Mouse (Mus musculus): ENCODE data around the gene Gpr19. TPM values are rescaled to one million over a fixed set of nuclear protein-coding genes. Genes with fewer than 3 reads are reported as not detected.

Gene Gpr19
- polyA plus RNA-seq, 1 experiment, result 6.6 TPM

- no peak overlapping the region for H3K4me3 ChIP-seq (ENCODE audit: insufficient read depth, low read length)
- H3K27ac ChIP-seq (ENCODE audit: insufficient read depth, low read depth, low read length), result no peak overlapping the region
- TF ChIP-seq POLR2A (IDR thresholded peaks at IDR 0.05; ENCODE audit: borderline replicate concordance, low read depth, low read length), result no peak
- TF ChIP-seq CTCF (IDR thresholded peaks at IDR 0.05; ENCODE audit: low read depth, low read length), result no peak
- H3K4me1 ChIP-seq (ENCODE audit: control insufficient read depth, insufficient read depth, low read length), result peaks cover 20% of the 10 kb centered on the region
Measured at GRCm38 (mm10) chr6:134931146-134931545, 32.8 kb upstream of the Gpr19 start.

GRCm38 (mm10) chr6:134930383-134930782, 32.0 kb upstream of the Gpr19 start:
- Histone ChIP-seq H3K4me1 (ENCODE audit: control insufficient read depth, insufficient read depth, low read length) (peaks cover 20% of the 10 kb centered on the region), H3K4me3 (ENCODE audit: insufficient read depth, low read length) (peak overlapping the region; percentile 53; the same call in 1 of the 2 replicates), H3K27ac (ENCODE audit: insufficient read depth, low read depth, low read length) (no peak overlapping the region)
- TF ChIP-seq CTCF (IDR thresholded peaks at IDR 0.05; ENCODE audit: low read depth, low read length), result no peak
- TF ChIP-seq POLR2A (IDR thresholded peaks at IDR 0.05; ENCODE audit: borderline replicate concordance, low read depth, low read length), result no peak

DNA sequence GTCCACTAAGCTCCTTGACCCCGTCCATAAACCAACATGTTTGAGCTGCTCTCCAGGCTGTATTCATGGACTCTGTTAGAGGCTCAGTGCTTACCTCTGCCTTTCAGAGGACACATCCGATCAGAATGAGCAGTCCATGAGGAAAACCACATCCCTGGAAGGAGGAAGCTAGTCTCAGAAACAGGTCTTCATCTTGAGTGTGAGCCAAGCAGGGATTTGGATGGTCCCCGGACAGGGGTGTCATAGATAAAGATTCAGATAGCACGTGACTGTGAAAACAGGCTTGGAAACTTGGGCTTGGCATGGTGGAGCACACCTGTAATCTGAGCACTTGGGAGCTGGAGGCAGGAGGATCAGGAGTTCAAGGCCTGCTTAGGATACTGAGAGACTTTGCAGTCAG, 31.5 kb upstream of the Gpr19 start:
- TF ChIP-seq POLR2A (IDR thresholded peaks at IDR 0.05; ENCODE audit: borderline replicate concordance, low read depth, low read length) (no peak), CTCF (IDR thresholded peaks at IDR 0.05; ENCODE audit: low read depth, low read length) (no peak)
- Histone ChIP-seq H3K4me1 (ENCODE audit: control insufficient read depth, insufficient read depth, low read length) (peaks cover 20% of the 10 kb centered on the region), H3K27ac (ENCODE audit: insufficient read depth, low read depth, low read length) (0 out of 2 replicates have a peak overlapping the region, but pooled peaks have one; percentile 22), H3K4me3 (ENCODE audit: insufficient read depth, low read length) (peak overlapping the region; percentile 53)

DNA sequence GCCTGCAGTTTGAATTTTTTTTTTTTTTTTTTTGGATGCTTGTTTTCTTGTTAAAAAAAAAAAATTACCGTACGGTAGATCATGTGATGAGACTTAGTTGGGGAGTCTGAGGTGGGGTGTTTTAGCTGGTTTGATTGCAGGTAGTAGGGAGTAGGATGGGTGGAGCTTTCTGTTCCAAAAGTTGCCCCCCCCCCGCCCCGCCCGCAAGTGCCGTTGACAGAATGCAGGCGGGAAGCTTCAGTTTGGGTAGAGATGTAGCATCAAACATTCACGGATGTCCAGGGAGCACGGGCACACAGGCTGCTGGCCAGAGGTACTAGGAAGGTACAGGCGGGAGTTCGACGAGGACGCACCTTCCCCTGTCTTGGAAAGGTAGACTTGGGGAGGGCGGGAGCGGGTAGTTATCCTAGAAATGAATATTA, 30.5 kb upstream of the Gpr19 start:
- peak overlapping the region; percentile 35 for H3K27ac ChIP-seq (ENCODE audit: insufficient read depth, low read depth, low read length)
- TF ChIP-seq CTCF (IDR thresholded peaks at IDR 0.05; ENCODE audit: low read depth, low read length) (no peak), POLR2A (IDR thresholded peaks at IDR 0.05; ENCODE audit: borderline replicate concordance, low read depth, low read length) (no peak)
- H3K4me3 ChIP-seq (ENCODE audit: insufficient read depth, low read length), result peak overlapping the region; percentile 81
- H3K4me1 ChIP-seq (ENCODE audit: control insufficient read depth, insufficient read depth, low read length), result peaks cover 20% of the 10 kb centered on the region

DNA sequence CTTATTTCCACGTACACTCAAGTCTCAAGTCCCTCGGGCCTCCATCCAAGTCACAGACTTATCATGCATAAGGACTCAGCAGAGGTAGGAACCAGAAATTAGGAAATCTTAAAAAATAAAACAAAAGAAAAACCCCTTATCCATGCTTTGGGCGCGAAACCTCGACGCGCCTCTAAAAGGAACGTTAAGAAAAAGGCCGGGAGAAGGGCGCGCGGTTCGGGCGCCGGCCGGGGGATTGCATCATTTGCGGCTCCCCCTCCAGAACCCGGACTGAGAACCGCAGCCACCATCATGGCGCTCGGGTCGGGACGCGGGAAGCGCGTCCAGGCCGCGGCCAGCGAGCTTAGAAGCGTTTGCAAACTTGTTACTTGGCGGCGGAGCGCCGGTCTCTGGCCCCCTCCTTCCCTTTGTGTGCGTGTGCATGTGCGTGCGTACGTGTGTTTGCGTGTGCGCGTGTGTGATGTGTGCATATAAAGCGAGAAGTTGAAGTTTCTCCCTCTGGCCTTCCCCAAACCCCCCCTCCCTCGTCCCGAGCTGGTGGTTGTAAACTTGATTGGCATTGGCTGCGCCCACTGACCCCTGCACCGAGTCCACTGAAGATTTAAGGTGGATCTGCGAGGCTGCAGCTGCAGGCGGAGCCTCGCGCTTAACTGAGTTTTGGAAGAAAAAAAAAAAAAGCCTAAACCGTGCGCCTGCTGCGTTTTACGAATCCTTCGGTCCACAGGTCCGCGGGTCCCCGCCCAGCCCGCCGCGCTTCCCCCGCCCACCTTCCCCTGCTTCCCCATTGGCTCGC, 29.9 kb upstream of the Gpr19 start:
- peak overlapping the region; percentile 81 for H3K4me3 ChIP-seq (ENCODE audit: insufficient read depth, low read length)
- H3K27ac ChIP-seq (ENCODE audit: insufficient read depth, low read depth, low read length), result peak overlapping the region; percentile 95
- TF ChIP-seq POLR2A (IDR thresholded peaks at IDR 0.05; ENCODE audit: borderline replicate concordance, low read depth, low read length), result no peak
- TF ChIP-seq CTCF (IDR thresholded peaks at IDR 0.05; ENCODE audit: low read depth, low read length), result no peak
- H3K4me1 ChIP-seq (ENCODE audit: control insufficient read depth, insufficient read depth, low read length), result peaks cover 24% of the 10 kb centered on the region

- TF ChIP-seq POLR2A (IDR thresholded peaks at IDR 0.05; ENCODE audit: borderline replicate concordance, low read depth, low read length) (no peak), CTCF (IDR thresholded peaks at IDR 0.05; ENCODE audit: low read depth, low read length) (no peak)
- peak overlapping the region; percentile 95 for H3K27ac ChIP-seq (ENCODE audit: insufficient read depth, low read depth, low read length)
- H3K4me1 ChIP-seq (ENCODE audit: control insufficient read depth, insufficient read depth, low read length), result peaks cover 18% of the 10 kb centered on the region
- peak overlapping the region; percentile 81 for H3K4me3 ChIP-seq (ENCODE audit: insufficient read depth, low read length)
Measured at GRCm38 (mm10) chr6:134927595-134928095, 29.3 kb upstream of the Gpr19 start.

GRCm38 (mm10) chr6:134926803-134927594, 28.6 kb upstream of the Gpr19 start:
- TF ChIP-seq CTCF (IDR thresholded peaks at IDR 0.05; ENCODE audit: low read depth, low read length) (no peak), POLR2A (IDR thresholded peaks at IDR 0.05; ENCODE audit: borderline replicate concordance, low read depth, low read length) (no peak)
- Histone ChIP-seq H3K4me1 (ENCODE audit: control insufficient read depth, insufficient read depth, low read length) (peaks cover 15% of the 10 kb centered on the region), H3K27ac (ENCODE audit: insufficient read depth, low read depth, low read length) (peak overlapping the region; percentile 95), H3K4me3 (ENCODE audit: insufficient read depth, low read length) (peak overlapping the region; percentile 81)

GRCm38 (mm10) chr6:134926338-134926705, 27.9 kb upstream of the Gpr19 start:
- 0 out of 2 replicates have a peak overlapping the region, but pooled peaks have one; percentile 95 for H3K27ac ChIP-seq (ENCODE audit: insufficient read depth, low read depth, low read length)
- TF ChIP-seq POLR2A (IDR thresholded peaks at IDR 0.05; ENCODE audit: borderline replicate concordance, low read depth, low read length) (no peak), CTCF (IDR thresholded peaks at IDR 0.05; ENCODE audit: low read depth, low read length) (no peak)

DNA sequence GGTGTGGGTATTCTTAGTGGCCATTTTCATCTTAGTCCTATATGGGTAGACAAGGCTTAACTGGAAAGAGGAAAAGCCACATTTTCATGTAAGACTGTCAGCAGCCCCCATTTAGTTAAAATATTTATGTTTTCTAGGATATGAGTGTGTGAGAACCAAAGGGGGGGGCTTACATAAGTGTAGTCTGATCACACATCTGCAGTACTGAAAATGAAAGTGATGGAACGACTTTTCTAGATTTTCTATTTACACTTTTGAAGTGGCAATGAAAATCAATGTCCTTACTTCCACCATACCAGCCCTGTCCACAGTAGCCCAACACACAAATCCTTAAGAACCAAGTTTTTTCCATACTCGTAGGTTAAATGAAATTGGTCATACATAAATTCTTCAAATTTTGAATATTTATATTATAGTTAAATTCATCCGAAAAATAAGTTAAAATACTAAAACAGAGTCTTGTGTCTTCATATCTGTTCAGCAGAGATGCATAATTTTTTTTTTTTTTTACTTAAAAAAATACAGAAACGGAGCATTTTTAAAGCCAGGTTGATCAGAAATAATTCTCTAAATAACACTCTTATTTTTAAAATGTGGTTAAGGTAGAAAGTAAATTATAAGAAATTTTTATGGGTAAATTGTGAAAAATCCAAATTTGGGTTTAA, 27.4 kb upstream of the Gpr19 start:
- Histone ChIP-seq H3K27ac (ENCODE audit: insufficient read depth, low read depth, low read length) (no peak overlapping the region), H3K4me3 (ENCODE audit: insufficient read depth, low read length) (no peak overlapping the region), H3K4me1 (ENCODE audit: control insufficient read depth, insufficient read depth, low read length) (peaks cover 15% of the 10 kb centered on the region)
- TF ChIP-seq POLR2A (IDR thresholded peaks at IDR 0.05; ENCODE audit: borderline replicate concordance, low read depth, low read length), result no peak
- TF ChIP-seq CTCF (IDR thresholded peaks at IDR 0.05; ENCODE audit: low read depth, low read length), result no peak

More at GRCm38 (mm10) chr6:134926338-134926705, 27.9 kb upstream of the Gpr19 start:
- Histone ChIP-seq H3K4me1 (ENCODE audit: control insufficient read depth, insufficient read depth, low read length) (peaks cover 15% of the 10 kb centered on the region), H3K4me3 (ENCODE audit: insufficient read depth, low read length) (peak overlapping the region; percentile 81)

All from bone marrow macrophage, adult 2 months (primary cell).